Mouse (Mus musculus): ENCODE data around the gene Arid4a. TPM values are rescaled to one million over a fixed set of nuclear protein-coding genes. Genes with fewer than 3 reads are reported as not detected.
"Not testable (repeated sequence)": the region's sequence is repeated elsewhere in the genome, so short reads cannot be mapped to it uniquely, and the experiment has no call there.

Gene Arid4a
- polyA plus RNA-seq, 1 experiment = 2.3 TPM

- Histone ChIP-seq H3K4me1 (ENCODE audit: control insufficient read depth, insufficient read depth, insufficient read length, low read length) (0 out of 2 replicates have a peak, but pooled peaks cover 2% of the 10 kb centered on the region), H3K36me3 (ENCODE audit: control insufficient read depth, insufficient read depth, low read length) (peaks cover 28% of the 10 kb centered on the region), H3K4me3 (ENCODE audit: low read depth, low read length) (peak overlapping the region; percentile 90), H3K27ac (ENCODE audit: insufficient read depth, low read depth, low read length) (peak overlapping the region; percentile 91), H3K27me3 (ENCODE audit: control insufficient read depth, insufficient read depth, low read length) (no peaks in the 10 kb centered on the region)
- TF ChIP-seq POLR2A (IDR thresholded peaks at IDR 0.05; ENCODE audit: low read depth, low read length) (no peak), CTCF (IDR thresholded peaks at IDR 0.05; ENCODE audit: extremely low read depth, insufficient read length, insufficient replicate concordance, low read depth, low read length) (no peak)
- WGBS = under 1% methylated on average over 33 of the region's 33 CpGs
Observed at GRCm38 (mm10) chr12:71016211-71016502, 367 bp downstream of the Arid4a start.

DNA sequence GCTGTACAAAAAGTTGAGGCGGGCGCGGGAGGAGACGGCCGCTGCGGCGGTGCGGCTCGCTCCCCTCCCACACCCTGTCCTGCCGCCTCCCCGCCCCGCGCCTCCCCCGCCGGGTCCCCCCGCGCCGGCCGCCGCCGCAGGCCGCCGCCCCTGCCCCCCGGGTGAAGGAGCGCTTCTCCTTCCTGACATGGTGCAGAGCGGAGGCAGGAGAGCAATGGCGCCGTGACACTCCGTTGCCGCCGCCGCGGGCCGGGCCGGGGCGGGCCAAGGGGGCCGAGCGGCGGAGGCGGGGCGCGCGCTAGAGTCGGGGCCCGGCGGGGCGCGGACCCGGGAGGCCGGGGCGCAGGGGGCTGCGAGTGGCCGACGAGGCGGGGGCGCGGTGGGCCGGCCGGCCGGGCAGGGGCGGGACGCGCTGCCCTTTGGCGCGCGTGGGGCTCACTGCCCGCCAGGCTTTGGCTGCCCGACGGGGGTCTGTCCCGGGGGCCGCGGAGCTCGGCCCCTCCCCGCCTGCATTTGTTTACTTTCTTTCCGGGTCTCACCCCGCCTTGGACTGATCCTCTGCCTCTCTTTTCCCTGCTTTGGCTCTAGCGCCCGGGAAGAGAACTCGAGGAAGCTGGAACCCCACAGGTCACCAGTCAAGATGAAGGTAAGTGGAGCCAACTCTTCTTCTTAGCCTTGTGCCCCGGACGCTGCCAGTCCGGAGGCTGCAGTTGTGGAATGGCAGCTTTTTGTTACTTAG, 882 bp downstream of the Arid4a start:
- no peaks in the 10 kb centered on the region for H3K27me3 ChIP-seq (ENCODE audit: control insufficient read depth, insufficient read depth, low read length)
- TF ChIP-seq POLR2A (IDR thresholded peaks at IDR 0.05; ENCODE audit: low read depth, low read length) = no peak
- TF ChIP-seq CTCF (IDR thresholded peaks at IDR 0.05; ENCODE audit: extremely low read depth, insufficient read length, insufficient replicate concordance, low read depth, low read length) = no peak
- peak overlapping the region; percentile 91 for H3K27ac ChIP-seq (ENCODE audit: insufficient read depth, low read depth, low read length)
- H3K4me1 ChIP-seq (ENCODE audit: control insufficient read depth, insufficient read depth, insufficient read length, low read length) = 0 out of 2 replicates have a peak, but pooled peaks cover 2% of the 10 kb centered on the region
- WGBS = 2% methylated on average over 78 of the region's 82 CpGs
- peaks cover 29% of the 10 kb centered on the region for H3K36me3 ChIP-seq (ENCODE audit: control insufficient read depth, insufficient read depth, low read length)
- peak overlapping the region; percentile 90 for H3K4me3 ChIP-seq (ENCODE audit: low read depth, low read length)

- WGBS = 2% methylated on average over 5 of the region's 5 CpGs
- TF ChIP-seq CTCF (IDR thresholded peaks at IDR 0.05; ENCODE audit: extremely low read depth, insufficient read length, insufficient replicate concordance, low read depth, low read length) = no peak
- TF ChIP-seq POLR2A (IDR thresholded peaks at IDR 0.05; ENCODE audit: low read depth, low read length) = no peak
- H3K4me1 ChIP-seq (ENCODE audit: control insufficient read depth, insufficient read depth, insufficient read length, low read length) = 0 out of 2 replicates have a peak, but pooled peaks cover 2% of the 10 kb centered on the region
- H3K27me3 ChIP-seq (ENCODE audit: control insufficient read depth, insufficient read depth, low read length) = no peaks in the 10 kb centered on the region
- H3K27ac ChIP-seq (ENCODE audit: insufficient read depth, low read depth, low read length) = peak overlapping the region; percentile 50; the same call in 1 of the 2 replicates
- H3K36me3 ChIP-seq (ENCODE audit: control insufficient read depth, insufficient read depth, low read length) = peaks cover 29% of the 10 kb centered on the region
- H3K4me3 ChIP-seq (ENCODE audit: low read depth, low read length) = peak overlapping the region; percentile 90
Observed at GRCm38 (mm10) chr12:71017242-71017571, 1.4 kb downstream of the Arid4a start.

- WGBS = 52% methylated on average over 10 of the region's 10 CpGs
- H3K27me3 ChIP-seq (ENCODE audit: control insufficient read depth, insufficient read depth, low read length) = no peaks in the 10 kb centered on the region
- H3K36me3 ChIP-seq (ENCODE audit: control insufficient read depth, insufficient read depth, low read length) = peaks cover 32% of the 10 kb centered on the region
- no peak for TF ChIP-seq CTCF (IDR thresholded peaks at IDR 0.05; ENCODE audit: extremely low read depth, insufficient read length, insufficient replicate concordance, low read depth, low read length)
- no peak for TF ChIP-seq POLR2A (IDR thresholded peaks at IDR 0.05; ENCODE audit: low read depth, low read length)
- H3K4me3 ChIP-seq (ENCODE audit: low read depth, low read length) = no peak overlapping the region
- 0 out of 2 replicates have a peak, but pooled peaks cover 2% of the 10 kb centered on the region for H3K4me1 ChIP-seq (ENCODE audit: control insufficient read depth, insufficient read depth, insufficient read length, low read length)
- H3K27ac ChIP-seq (ENCODE audit: insufficient read depth, low read depth, low read length) = no peak overlapping the region
Observed at GRCm38 (mm10) chr12:71017827-71018226, 2.0 kb downstream of the Arid4a start.

DNA sequence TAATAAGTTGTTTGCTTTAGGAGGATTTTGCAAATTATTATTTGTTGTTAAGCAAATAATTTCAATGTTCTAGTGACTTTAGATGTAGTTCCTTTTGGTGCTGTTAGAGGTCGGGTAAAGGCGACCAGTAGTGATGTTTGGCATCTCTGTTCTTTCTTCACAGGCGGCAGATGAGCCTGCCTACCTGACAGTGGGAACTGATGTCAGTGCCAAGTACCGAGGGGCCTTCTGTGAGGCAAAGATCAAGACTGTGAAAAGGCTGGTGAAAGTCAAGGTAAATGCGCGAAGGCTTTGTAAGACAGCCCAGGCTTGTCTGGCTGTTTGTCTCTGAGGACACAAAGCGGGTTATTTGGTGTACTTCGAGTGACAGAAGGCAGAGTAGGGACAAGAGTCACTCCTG, 3.4 kb downstream of the Arid4a start:
- WGBS = 87% methylated on average over 8 of the region's 8 CpGs
- Histone ChIP-seq H3K4me1 (ENCODE audit: control insufficient read depth, insufficient read depth, insufficient read length, low read length) (no peaks in the 10 kb centered on the region), H3K27ac (ENCODE audit: insufficient read depth, low read depth, low read length) (no peak overlapping the region)

GRCm38 (mm10) chr12:71024411-71024810, 8.6 kb downstream of the Arid4a start:
- H3K4me3 ChIP-seq (ENCODE audit: low read depth, low read length) = no peak overlapping the region
- no peaks in the 10 kb centered on the region for H3K4me1 ChIP-seq (ENCODE audit: control insufficient read depth, insufficient read depth, insufficient read length, low read length)
- H3K36me3 ChIP-seq (ENCODE audit: control insufficient read depth, insufficient read depth, low read length) = peaks cover 74% of the 10 kb centered on the region
- 97% methylated on average over 10 of the region's 10 CpGs for WGBS
- no peaks in the 10 kb centered on the region for H3K27me3 ChIP-seq (ENCODE audit: control insufficient read depth, insufficient read depth, low read length)
- TF ChIP-seq CTCF (IDR thresholded peaks at IDR 0.05; ENCODE audit: extremely low read depth, insufficient read length, insufficient replicate concordance, low read depth, low read length) (no peak), POLR2A (IDR thresholded peaks at IDR 0.05; ENCODE audit: low read depth, low read length) (no peak)
- no peak overlapping the region for H3K27ac ChIP-seq (ENCODE audit: insufficient read depth, low read depth, low read length)

More for the DNA sequence above, 3.4 kb downstream of the Arid4a start:
- no peak overlapping the region for H3K4me3 ChIP-seq (ENCODE audit: low read depth, low read length)
- peaks cover 36% of the 10 kb centered on the region for H3K36me3 ChIP-seq (ENCODE audit: control insufficient read depth, insufficient read depth, low read length)
- TF ChIP-seq POLR2A (IDR thresholded peaks at IDR 0.05; ENCODE audit: low read depth, low read length) (no peak), CTCF (IDR thresholded peaks at IDR 0.05; ENCODE audit: extremely low read depth, insufficient read length, insufficient replicate concordance, low read depth, low read length) (no peak)
- H3K27me3 ChIP-seq (ENCODE audit: control insufficient read depth, insufficient read depth, low read length) = no peaks in the 10 kb centered on the region

GRCm38 (mm10) chr12:71028265-71028664, 12.5 kb downstream of the Arid4a start:
- peaks cover 66% of the 10 kb centered on the region for H3K36me3 ChIP-seq (ENCODE audit: control insufficient read depth, insufficient read depth, low read length)
- not testable (repeated sequence) for H3K4me3 ChIP-seq (ENCODE audit: low read depth, low read length); H3K27me3 ChIP-seq (ENCODE audit: control insufficient read depth, insufficient read depth, low read length); H3K27ac ChIP-seq (ENCODE audit: insufficient read depth, low read depth, low read length); H3K4me1 ChIP-seq (ENCODE audit: control insufficient read depth, insufficient read depth, insufficient read length, low read length)
- 90% methylated on average over 8 of the region's 8 CpGs for WGBS
